Mouse (Mus musculus): ENCODE measurements around the gene Kif2a. TPM values are rescaled to one million over a fixed set of nuclear protein-coding genes. Genes with fewer than 3 reads are reported as not detected.

Gene Kif2a
- total RNA-seq, 2 experiments from 2014 or later: 88.8 to 107 TPM

GRCm38 (mm10) chr13:106918322-106919050, 103.4 kb downstream of the Kif2a start:
- intact Hi-C loops (cut with DNase I): loop anchor here (2.0 to 5.0 kb wide), 3 partner anchors 196 to 1650 kb away; partner anchors contain the start of gene Htr1a
- TF ChIP-seq CTCF (IDR thresholded peaks at IDR 0.05): peak; percentile 74
- no peak overlapping the region for H3K27ac ChIP-seq
- DNase-seq (ENCODE audit: extremely low spot score in 1 of 2, low spot score in 2 of 2): no peak
- H3K4me3 ChIP-seq: no peak overlapping the region

- intact Hi-C loops (cut with DNase I): no loop called here
- no peak overlapping the region for H3K27ac ChIP-seq
- no peak for TF ChIP-seq CTCF (IDR thresholded peaks at IDR 0.05)
- no peak overlapping the region for H3K4me3 ChIP-seq
- no peak for DNase-seq (ENCODE audit: extremely low spot score in 1 of 2, low spot score in 2 of 2)
Measured at GRCm38 (mm10) chr13:106913125-106913736, 108.7 kb downstream of the Kif2a start.

DNA sequence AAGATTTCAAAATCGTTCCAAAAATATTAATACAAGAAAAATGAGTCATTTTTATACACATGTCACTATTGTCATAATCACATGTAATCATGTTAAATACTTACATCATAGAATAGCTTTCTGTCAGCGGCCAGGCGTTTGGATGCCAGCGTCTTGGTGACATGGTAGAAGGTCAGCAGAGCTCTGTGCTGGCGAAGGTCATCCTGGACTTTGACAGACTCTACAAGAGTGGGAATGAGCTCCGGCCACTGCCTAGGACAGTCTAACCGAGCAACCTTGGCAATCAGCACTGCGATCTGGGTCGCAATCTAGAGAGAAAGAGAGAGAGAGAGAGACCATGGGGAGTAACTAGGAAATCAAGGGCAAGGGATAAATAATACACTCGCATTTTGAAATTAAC, 111.8 kb downstream of the Kif2a start:
- H3K4me3 ChIP-seq: no peak overlapping the region
- intact Hi-C loops (cut with DNase I): no loop called here
- no peak for DNase-seq (ENCODE audit: extremely low spot score in 1 of 2, low spot score in 2 of 2)
- no peak for TF ChIP-seq CTCF (IDR thresholded peaks at IDR 0.05)
- no peak overlapping the region for H3K27ac ChIP-seq

Other genes with a start within 250 kb of the Kif2a start
- gene Ipo11, start 85.2 kb downstream of the Kif2a start, total RNA-seq (2021): 10 to 100 TPM; 58.9 to 59.3 TPM
- 10 to 100 TPM; 21.0 to 23.1 TPM for gene Dimt1, start 75.0 kb downstream of the Kif2a start, total RNA-seq (2021)

Data from left cerebral cortex, adult 2 months (tissue).